Mouse (Mus musculus) heart, adult 8-10 months (tissue): ENCODE measurements around the gene Cnbp. TPM values are rescaled to one million over a fixed set of nuclear protein-coding genes. Genes with fewer than 3 reads are reported as not detected.
A peak's percentile ranks its signal among the peaks of the same experiment; 100 is the strongest.

Experiments used
- DNase-seq: peaks from one replicate; pipeline ENCODE4 v3.0.0; 2022; ENCODE audit warnings: low spot score
- total RNA-seq, 4 experiments: library from RNA; stranded (reverse); gene quantifications; 2 replicates each; pipeline ENCODE4 v1.2.4; 2022

Cnbp gene
- total RNA-seq, 4 experiments from 2014 or later = 315 to 376 (median 329) TPM

- peak; percentile 46 for DNase-seq
Observed at GRCm38 (mm10) chr6:87850155-87850899, 579 bp downstream of the Cnbp start.

- no peak for DNase-seq
Observed at GRCm38 (mm10) chr6:87849780-87850154, 1.1 kb downstream of the Cnbp start.

GRCm38 (mm10) chr6:87846813-87847212 lies 4.1 kb downstream of the Cnbp start:
- no peak for DNase-seq

- DNase-seq = no peak
Observed at GRCm38 (mm10) chr6:87845031-87845695, 5.7 kb downstream of the Cnbp start.

GRCm38 (mm10) chr6:87842254-87842653 lies 8.7 kb downstream of the Cnbp start:
- no peak for DNase-seq

GRCm38 (mm10) chr6:87841635-87842034 lies 9.3 kb downstream of the Cnbp start:
- no peak for DNase-seq

GRCm38 (mm10) chr6:87839797-87840341 lies 11.0 kb downstream of the Cnbp start:
- no peak for DNase-seq

GRCm38 (mm10) chr6:87838551-87839197 lies 12.2 kb downstream of the Cnbp start, which contains the start of gene Isy1:
Gene Isy1 (minus strand): TSS chr6:87838798.
- DNase-seq = peak; percentile 97

GRCm38 (mm10) chr6:87835695-87836094 lies 15.2 kb downstream of the Cnbp start, which contains the start of gene Gm45140:
Gene Gm45140 (minus strand): TSS chr6:87835795.
- DNase-seq = no peak

GRCm38 (mm10) chr6:87820366-87820765 lies 30.5 kb downstream of the Cnbp start:
- DNase-seq = no peak

GRCm38 (mm10) chr6:87814486-87814885 lies 36.4 kb downstream of the Cnbp start:
- no peak for DNase-seq

- no peak for DNase-seq
Observed at GRCm38 (mm10) chr6:87812656-87813055, 38.2 kb downstream of the Cnbp start.

- peak; percentile 95 for DNase-seq
Observed at GRCm38 (mm10) chr6:87811675-87812338, 39.1 kb downstream of the Cnbp start, which contains the start of gene Rab43. Gene Rab43 (minus strand): TSS chr6:87812164.

- DNase-seq = peak; percentile 87
Observed at GRCm38 (mm10) chr6:87810713-87811669, 39.9 kb downstream of the Cnbp start.

- DNase-seq = no peak
Observed at GRCm38 (mm10) chr6:87810311-87810710, 40.6 kb downstream of the Cnbp start.

GRCm38 (mm10) chr6:87809651-87810161 lies 41.2 kb downstream of the Cnbp start:
- DNase-seq = no peak

- DNase-seq = no peak
Observed at GRCm38 (mm10) chr6:87809144-87809543, 41.8 kb downstream of the Cnbp start.

GRCm38 (mm10) chr6:87808521-87808920 lies 42.4 kb downstream of the Cnbp start:
- no peak for DNase-seq

- DNase-seq = no peak
Observed at GRCm38 (mm10) chr6:87807735-87808440, 43.0 kb downstream of the Cnbp start.

- DNase-seq = no peak
Observed at GRCm38 (mm10) chr6:87806857-87807256, 44.0 kb downstream of the Cnbp start.
